Mouse (Mus musculus) kidney, adult 11 months (tissue): ENCODE measurements around the gene Ip6k1.

Source experiments
- DNase-seq: peaks from one replicate; pipeline ENCODE4 v3.0.0; 2022

Gene Ip6k1

DNA sequence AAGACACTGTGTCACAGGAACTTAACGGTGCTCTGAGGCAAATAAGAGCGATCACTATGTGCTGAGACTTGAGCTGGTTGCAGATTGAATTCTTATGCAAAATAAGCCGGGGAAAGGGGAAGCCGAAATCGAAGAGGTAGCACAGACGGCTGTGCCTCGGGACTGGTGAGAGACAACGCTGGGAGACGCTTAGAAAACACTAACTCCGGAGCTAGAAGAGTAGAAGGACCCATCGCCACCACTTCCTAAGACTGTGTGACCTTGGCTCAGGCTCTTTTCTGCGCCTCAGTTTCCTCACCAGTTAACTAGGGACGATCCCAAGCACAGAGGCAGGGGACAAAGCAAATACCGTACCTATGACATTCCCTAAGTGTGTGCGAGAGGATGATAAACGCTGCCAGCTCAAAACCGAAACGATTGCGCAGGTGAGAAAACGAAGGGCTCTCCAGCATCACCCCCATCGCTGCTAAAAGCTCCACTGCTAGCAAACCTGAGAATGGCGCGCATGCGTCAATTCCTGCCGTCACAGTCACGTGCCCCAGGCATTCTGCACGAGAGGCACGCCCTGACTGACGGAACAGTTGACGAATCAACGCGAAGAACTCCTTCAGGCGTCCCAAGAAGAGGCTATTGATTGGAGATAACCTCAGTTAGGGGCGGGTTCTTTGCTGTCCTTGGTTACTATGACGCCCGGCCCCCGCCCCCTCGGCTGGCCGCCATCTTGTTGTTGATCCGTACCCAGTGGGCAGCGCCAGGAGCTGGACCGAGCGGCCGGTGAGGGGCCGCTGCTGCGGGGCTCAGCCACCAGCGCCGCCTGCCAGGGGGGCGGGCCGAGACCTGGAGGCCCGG, at the start of gene Ip6k1:
Gene Ip6k1, plus strand, starts transcription at position 580 of the 849 bp plus-strand sequence.
- peak; percentile 100 for DNase-seq

- DNase-seq: no peak
These were observed 46.5 kb upstream of the Ip6k1 start for GRCm38 (mm10) chr9:107955613-107956289.

DNA sequence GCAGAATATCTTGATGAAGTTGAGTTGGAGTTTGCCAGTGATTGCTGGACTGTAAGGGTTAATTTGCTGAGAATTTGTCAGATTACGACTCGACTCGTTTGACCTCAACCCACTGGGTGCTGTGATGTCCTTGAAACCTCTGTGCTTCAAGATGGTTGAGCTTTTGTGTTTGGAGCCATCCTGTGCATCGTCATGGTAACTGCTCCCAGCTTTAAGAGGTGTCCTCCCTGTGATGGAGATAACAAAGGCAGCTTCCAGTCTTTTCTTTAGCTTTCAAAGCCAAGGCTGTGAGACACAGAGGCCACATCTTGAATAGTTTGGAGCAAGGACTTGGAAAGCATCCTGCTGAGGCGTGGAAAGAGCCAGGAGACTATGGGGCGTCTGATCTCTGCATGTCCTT, 45.2 kb upstream of the Ip6k1 start:
- no peak for DNase-seq

DNA sequence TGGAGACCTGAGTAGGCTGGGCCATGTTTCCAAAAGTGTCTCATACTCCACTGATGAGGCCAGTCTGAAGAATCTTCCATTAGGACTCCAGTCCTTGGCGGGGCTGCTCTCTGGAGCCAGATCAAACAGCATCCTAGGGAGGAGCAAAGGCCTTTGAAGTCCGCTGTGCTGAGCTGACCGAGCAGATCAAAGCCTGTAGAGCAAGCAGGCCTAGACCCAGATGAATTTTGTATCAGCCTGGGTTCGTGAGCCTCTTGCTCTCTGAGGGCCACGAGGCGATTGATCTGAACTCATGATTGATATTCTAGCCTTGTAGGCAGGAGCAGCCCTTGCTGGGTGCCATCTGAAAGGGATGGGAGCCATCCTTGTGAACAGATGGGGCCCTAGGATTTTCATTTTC, 42.4 kb upstream of the Ip6k1 start:
- no peak for DNase-seq

- DNase-seq: no peak
These were observed 41.4 kb upstream of the Ip6k1 start for GRCm38 (mm10) chr9:107960928-107961327.

- no peak for DNase-seq
These were observed 40.9 kb upstream of the Ip6k1 start for GRCm38 (mm10) chr9:107961351-107961762.

- DNase-seq: no peak
These were observed 40.4 kb upstream of the Ip6k1 start for GRCm38 (mm10) chr9:107961881-107962280.

DNA sequence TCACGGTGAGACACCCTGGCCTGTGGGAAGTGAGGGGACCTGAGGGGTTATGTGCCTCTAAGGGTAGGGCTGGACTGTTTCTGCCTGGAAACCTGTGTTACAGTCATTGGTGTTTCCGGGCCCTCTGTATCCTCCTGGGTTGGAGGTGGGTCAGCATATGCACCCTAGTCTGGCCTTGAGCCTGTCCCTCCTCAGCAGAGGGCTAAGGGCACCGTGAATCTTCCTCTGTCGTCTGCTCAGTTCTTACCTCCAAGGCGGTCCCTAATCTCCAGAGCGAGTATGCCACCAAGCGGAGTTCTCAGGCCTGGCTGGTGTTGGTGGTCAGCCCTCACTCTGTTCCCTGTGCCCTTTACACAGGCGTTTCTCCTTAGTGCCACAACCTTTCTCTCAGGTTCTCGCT, 39.4 kb upstream of the Ip6k1 start:
- no peak for DNase-seq

- peak; percentile 56 for DNase-seq
These were observed 38.6 kb upstream of the Ip6k1 start for GRCm38 (mm10) chr9:107963700-107964099.

- no peak for DNase-seq
These were observed 37.6 kb upstream of the Ip6k1 start for GRCm38 (mm10) chr9:107964681-107965080.

- DNase-seq: no peak
These were observed 35.6 kb upstream of the Ip6k1 start for GRCm38 (mm10) chr9:107966676-107967075.

- no peak for DNase-seq
These were observed 34.9 kb upstream of the Ip6k1 start for GRCm38 (mm10) chr9:107967437-107967836.

GRCm38 (mm10) chr9:107968531-107968930, 33.8 kb upstream of the Ip6k1 start:
- DNase-seq: no peak

GRCm38 (mm10) chr9:107970311-107970710, 32.0 kb upstream of the Ip6k1 start:
- DNase-seq: no peak

DNA sequence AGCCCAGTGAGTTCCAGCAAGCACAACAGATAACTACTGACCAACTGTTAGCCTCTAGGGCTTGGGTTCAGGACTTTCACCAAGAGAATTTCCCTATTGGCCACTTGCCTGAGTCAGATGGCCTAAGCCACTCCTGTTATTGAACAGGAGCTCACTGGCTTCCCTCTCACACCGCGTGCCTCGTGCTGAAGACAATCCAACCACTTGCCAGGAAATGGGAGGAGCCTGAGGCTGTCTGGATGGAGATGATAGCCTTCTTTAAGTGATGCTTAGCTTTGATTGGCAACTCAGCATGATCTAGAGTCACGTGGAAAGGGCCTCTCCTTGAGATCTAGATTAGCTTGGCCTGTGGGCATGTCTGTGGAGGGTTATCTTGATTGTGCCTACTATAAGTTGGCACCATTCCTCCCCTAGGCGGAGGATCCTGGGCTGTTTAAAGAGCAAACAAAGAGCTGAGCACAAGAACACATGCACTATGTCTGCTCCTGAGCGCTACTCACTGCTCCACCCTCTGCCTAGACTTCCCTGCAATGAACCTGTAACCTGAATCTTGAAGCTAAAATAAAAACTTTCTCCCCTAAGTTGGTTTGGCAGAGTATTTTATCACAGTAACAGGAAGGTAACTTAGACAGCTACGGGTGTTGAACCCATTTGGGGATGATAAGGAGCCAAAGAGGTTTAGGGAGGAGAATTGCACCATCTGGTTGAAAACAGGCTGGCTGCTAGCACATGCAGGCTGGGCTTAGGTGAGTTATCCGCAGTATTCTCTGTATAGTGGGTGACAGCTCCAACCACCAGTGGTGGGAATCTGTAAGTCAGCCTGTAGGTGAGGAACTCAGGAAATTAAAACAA, 30.4 kb upstream of the Ip6k1 start:
- peak; percentile 37 for DNase-seq

- DNase-seq: no peak
These were observed 27.7 kb upstream of the Ip6k1 start for GRCm38 (mm10) chr9:107974491-107975171.

DNA sequence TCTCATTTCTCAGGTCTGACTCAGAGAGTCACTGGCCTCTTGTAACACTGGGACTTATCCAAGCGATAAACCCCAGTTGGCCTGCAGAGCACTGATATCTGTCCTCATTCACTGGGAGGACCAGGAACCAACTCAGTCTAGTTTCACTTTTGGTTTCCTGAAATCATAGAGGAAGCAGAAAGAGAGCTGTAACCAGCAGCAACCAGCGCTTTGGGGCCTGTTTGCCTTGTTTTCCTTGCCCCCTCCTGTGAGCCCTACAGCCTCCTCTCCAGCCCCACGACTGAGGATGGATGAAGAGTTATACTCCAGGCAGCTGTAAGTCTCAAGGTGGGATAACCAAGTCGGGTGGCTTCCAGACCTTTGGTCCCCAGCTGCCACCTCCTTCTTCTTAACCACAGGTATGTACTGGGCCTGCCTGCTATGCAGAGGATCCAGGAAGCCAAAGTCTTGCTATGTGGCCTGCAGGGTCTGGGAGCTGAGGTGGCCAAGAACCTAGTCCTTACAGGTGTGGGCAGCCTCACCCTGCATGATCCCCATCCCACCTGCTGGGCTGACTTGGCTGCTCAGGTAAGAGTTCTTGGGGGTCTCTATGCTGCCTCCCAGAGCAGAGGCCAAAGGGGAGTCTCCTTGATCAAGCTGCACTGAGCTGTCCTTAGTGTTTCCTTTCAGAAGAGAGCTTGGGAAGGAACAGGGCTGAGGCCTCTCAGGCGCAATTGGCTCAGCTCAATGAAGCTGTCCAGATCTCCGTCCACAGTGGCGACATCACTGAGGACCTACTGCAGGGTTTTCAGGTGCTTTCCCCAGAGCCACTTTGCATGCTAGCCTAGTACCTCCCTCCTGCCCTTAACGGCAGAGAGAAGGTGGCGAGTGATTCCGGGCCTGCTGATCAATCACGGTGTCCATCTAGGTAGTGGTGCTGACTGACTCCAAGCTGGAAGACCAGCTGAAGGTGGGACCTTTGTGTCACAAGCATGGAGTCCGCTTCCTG, 26.6 kb upstream of the Ip6k1 start, which contains the start of gene Uba7:
Gene Uba7, plus strand, starts transcription at position 107 of the 988 bp plus-strand sequence.
- peak; percentile 34 for DNase-seq

DNA sequence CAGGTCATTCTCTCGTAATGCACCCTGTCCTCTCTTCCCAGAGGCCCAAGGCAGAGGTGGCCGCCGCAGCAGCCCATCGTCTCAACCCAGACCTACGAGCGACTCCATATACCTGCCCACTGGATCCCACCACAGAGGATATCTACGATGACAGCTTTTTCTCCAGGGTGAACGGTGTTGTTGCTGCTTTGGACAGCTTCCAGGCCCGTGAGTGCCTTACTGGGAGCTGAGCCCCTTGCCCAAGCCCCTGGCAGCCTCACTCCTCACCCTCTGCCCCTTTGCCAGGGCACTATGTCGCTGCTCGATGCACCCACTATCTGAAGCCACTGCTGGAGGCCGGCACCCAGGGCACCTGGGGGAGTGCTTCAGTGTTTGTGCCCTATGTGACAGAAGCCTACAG, 23.5 kb upstream of the Ip6k1 start:
- no peak for DNase-seq

DNA sequence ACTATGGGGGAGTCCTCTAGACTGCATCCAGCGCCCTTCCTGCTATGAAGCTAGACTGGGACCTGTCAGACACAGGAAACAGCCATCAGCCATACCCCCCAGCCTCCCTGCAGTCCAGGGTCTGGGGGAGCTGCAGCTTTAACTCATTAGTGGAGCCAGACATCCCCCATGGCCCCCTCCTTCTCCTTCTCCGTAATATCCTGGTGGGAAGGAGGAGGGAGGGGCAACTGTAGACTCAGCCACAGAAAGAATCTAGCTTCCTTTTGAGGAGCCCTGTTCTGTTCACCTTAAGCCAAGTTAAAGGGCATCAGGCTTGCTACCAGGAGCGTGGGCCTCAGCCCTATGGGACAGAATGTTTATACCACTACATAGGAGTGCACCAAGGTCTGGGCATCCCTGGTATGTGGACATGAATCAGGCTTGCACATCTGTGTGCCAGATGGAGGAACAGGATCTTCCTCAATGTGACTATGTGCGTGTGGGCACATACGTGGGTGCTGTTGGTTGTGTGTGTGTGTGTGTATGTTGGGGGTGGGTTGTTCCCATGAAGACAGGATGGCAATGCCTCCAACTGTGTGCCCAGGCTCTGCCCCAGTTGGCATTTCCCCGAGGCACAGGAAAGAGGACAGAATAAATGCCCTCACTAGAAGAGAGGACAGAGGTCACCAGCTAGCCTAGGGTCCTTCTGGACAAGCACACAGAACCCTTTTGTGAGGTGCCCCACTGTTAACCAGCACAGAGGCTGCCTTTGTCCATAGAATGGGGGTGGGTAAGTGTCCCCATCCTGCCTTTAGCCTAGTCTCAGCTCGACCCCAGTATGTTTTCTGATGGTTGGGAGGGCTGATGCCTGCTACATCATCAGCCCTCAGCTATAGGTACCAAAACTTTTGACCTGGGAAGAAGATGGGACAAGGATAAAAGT, 20.4 kb upstream of the Ip6k1 start:
- DNase-seq: no peak

GRCm38 (mm10) chr9:107982681-107983346, 19.5 kb upstream of the Ip6k1 start, which contains the start of gene Gm20661:
Gm20661 (plus strand) TSS chr9:107983058.
- DNase-seq: peak; percentile 76
